Mouse (Mus musculus) stomach, embryonic 14.5 days (tissue): ENCODE measurements around the gene Casp8. TPM values are rescaled to one million over a fixed set of nuclear protein-coding genes. Genes with fewer than 3 reads are reported as not detected.

Experiments
- ATAC-seq: fragments of 200-750 bp; cut with Nextera tagmentation; 2 replicates; pipeline ENCODE4 v1.8.0; 2017; ENCODE audit warnings: low read depth, moderate TSS enrichment; ENCODE audit not compliant: insufficient number of reproducible peaks, insufficient read depth, low FRiP score
- H3K27ac ChIP-seq: fragments of 300-500 bp; sonication (generic); 2 replicates; pipeline ENCODE4 v1.5.1; 2014; ENCODE audit warnings: mild to moderate bottlenecking, low read length, moderate library complexity, mixed read lengths
- H3K27me3 ChIP-seq: fragments of 300-500 bp; sonication (generic); 2 replicates; pipeline ENCODE4 v1.6.1; 2014; ENCODE audit warnings: low read length, control low read depth, mixed read lengths; ENCODE audit not compliant: control insufficient read depth, insufficient read depth
- H3K36me3 ChIP-seq: fragments of 300-500 bp; sonication (generic); 2 replicates; pipeline ENCODE4 v1.6.1; 2014; ENCODE audit warnings: mild to moderate bottlenecking, control low read depth, low read length, moderate library complexity, mixed read lengths; ENCODE audit not compliant: control insufficient read depth, insufficient read depth
- H3K4me1 ChIP-seq: fragments of 300-500 bp; sonication (generic); 2 replicates; pipeline ENCODE4 v1.6.1; 2014; ENCODE audit warnings: low read length, control low read depth, mixed read lengths; ENCODE audit not compliant: control insufficient read depth, insufficient read depth
- H3K4me2 ChIP-seq: fragments of 300-500 bp; sonication (generic); replicated peaks from 2 replicates; pipeline ENCODE4 v1.6.1; 2014; ENCODE audit warnings: low read depth, low read length, control low read depth
- H3K4me3 ChIP-seq: fragments of 300-500 bp; sonication (generic); 2 replicates; pipeline ENCODE4 v1.5.1; 2014; ENCODE audit warnings: low read depth, low read length, control low read depth
- H3K9ac ChIP-seq: fragments of 300-500 bp; sonication (generic); replicated peaks from 2 replicates; pipeline ENCODE4 v1.6.1; 2014; ENCODE audit warnings: low read depth, mild to moderate bottlenecking, control low read depth, low read length, moderate library complexity, mixed read lengths
- H3K9me3 ChIP-seq: fragments of 300-500 bp; sonication (generic); 2 replicates; pipeline ENCODE4 v1.6.1; 2016; ENCODE audit warnings: low read depth, low read length, control low read depth; ENCODE audit not compliant: control insufficient read depth
- WGBS: fragments of 180-500 bp; shearing (Covaris S2); extraction: QIAGEN DNeasy Blood & Tissue Kit; methylation state at CpG from one replicate; pipeline ENCODE4 v1.1.7; 2014; 5-methylcytosine and 5-hydroxymethylcytosine counted together
- polyA plus RNA-seq: library from polyadenylated mRNA; unstranded; fragments of >200 nt; fragmentation: Nextera tagmentation; extraction: Ambion mirVana; gene quantifications from 2 replicates; pipeline ENCODE4 v1.2.1, GENCODE M21; 2014

The Casp8 gene
- polyA plus RNA-seq, 1 experiment from 2014 or later, result 40.3 TPM

DNA sequence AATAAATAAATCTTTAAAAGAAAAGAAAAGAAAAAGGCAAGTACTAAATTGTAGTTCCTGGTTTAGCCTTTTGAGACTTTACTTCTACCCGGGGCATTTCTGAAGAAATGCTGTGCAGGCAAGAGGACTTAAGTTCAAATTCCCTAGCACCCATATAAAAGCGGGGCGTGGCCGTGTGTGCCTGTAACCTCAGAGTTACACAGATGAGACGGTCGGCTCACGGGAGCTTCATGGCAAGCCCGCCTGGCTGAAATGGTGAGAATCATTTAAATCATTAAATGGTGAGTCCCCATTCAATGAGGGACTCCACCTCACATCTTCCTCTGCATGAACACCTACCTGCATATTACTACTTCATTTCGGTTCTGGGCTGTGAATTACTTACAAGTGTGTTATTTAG lies 25.5 kb upstream of the Casp8 start:
- no peak overlapping the region for H3K4me2 ChIP-seq
- ATAC-seq, result no peak
- WGBS, result 53% methylated on average over 9 of the region's 9 CpGs

DNA sequence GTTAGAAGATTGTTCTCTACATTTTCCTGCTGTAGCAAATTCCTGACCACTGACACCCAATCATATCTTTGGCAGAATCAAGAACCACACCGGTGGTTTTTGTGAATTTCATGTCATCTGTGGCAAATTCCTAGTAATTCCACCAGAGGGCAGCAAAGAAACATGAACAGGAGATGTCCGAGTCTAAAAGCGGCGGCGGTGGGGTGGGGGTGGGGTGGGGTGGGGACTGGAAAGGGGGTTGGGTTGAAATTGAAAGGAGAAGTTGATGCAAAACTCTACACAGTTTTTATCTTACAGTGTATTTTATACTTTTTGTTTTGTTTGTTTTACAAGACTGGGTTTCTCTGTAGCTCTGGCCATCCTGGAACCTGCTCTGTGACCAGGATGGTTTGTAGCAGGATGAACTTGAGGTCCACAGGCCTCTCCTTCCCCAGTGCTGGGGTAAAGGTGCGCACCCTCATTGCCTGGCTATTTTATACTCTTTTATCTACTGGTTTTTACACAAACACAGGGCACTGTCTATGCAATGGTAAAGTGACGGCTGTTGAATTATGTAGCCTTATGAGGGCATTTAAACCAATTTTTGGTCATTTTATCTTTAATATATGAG lies 25.0 kb upstream of the Casp8 start:
- H3K4me3 ChIP-seq, result no peak overlapping the region
- H3K4me1 ChIP-seq, result no peaks in the 10 kb centered on the region
- no peak overlapping the region for H3K9ac ChIP-seq
- no peaks in the 10 kb centered on the region for H3K9me3 ChIP-seq
- H3K27me3 ChIP-seq, result no peaks in the 10 kb centered on the region
- WGBS, result 24% methylated on average over 7 of the region's 7 CpGs
- no peak overlapping the region for H3K27ac ChIP-seq
- H3K36me3 ChIP-seq, result no peaks in the 10 kb centered on the region
- ATAC-seq, result no peak
- no peak overlapping the region for H3K4me2 ChIP-seq

More for the DNA sequence above, 25.5 kb upstream of the Casp8 start:
- Histone ChIP-seq H3K36me3 (no peaks in the 10 kb centered on the region), H3K4me1 (no peaks in the 10 kb centered on the region), H3K4me3 (no peak overlapping the region), H3K27me3 (no peaks in the 10 kb centered on the region), H3K9me3 (no peaks in the 10 kb centered on the region), H3K9ac (no peak overlapping the region), H3K27ac (no peak overlapping the region)

- ATAC-seq, result no peak
- WGBS, result 61% methylated on average over 3 of the region's 3 CpGs
- no peaks in the 10 kb centered on the region for H3K27me3 ChIP-seq
- H3K36me3 ChIP-seq, result no peaks in the 10 kb centered on the region
- H3K4me3 ChIP-seq, result no peak overlapping the region
- no peak overlapping the region for H3K27ac ChIP-seq
- no peak overlapping the region for H3K4me2 ChIP-seq
- no peaks in the 10 kb centered on the region for H3K4me1 ChIP-seq
- no peak overlapping the region for H3K9ac ChIP-seq
- no peaks in the 10 kb centered on the region for H3K9me3 ChIP-seq
Observed at GRCm38 (mm10) chr1:58772084-58772483, 23.1 kb upstream of the Casp8 start.

- H3K9me3 ChIP-seq, result no peaks in the 10 kb centered on the region
- no peak overlapping the region for H3K9ac ChIP-seq
- H3K27ac ChIP-seq, result no peak overlapping the region
- H3K4me3 ChIP-seq, result no peak overlapping the region
- no peak overlapping the region for H3K4me2 ChIP-seq
- H3K4me1 ChIP-seq, result no peaks in the 10 kb centered on the region
- no peaks in the 10 kb centered on the region for H3K27me3 ChIP-seq
- H3K36me3 ChIP-seq, result no peaks in the 10 kb centered on the region
- ATAC-seq, result no peak
Observed at GRCm38 (mm10) chr1:58773280-58773679, 21.9 kb upstream of the Casp8 start.

DNA sequence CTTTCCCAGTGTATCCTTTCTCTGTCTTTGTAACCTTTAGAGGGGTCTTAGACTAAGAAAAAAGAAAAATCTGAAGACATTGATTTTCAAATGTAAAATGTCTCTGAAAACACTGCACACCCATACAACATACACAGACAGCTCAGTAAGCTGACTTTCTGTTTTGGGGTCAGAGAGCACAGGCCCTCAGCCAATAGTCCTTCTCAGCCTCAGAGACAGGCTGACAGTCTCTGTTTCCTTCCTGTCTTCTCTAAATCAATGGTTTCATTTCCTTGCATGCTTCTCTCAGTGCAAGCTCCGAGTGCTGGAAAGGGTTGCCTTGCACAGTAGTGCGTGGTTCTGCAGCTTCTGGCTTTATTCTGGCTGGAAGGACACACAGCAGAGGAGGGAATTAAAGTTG lies 21.3 kb upstream of the Casp8 start:
- H3K27ac ChIP-seq, result no peak overlapping the region
- no peaks in the 10 kb centered on the region for H3K4me1 ChIP-seq
- WGBS, result 69% methylated on average over 2 of the region's 2 CpGs
- no peak overlapping the region for H3K9ac ChIP-seq
- ATAC-seq, result no peak
- H3K9me3 ChIP-seq, result no peaks in the 10 kb centered on the region
- H3K4me3 ChIP-seq, result no peak overlapping the region
- H3K36me3 ChIP-seq, result no peaks in the 10 kb centered on the region
- H3K27me3 ChIP-seq, result no peaks in the 10 kb centered on the region
- no peak overlapping the region for H3K4me2 ChIP-seq

GRCm38 (mm10) chr1:58775361-58775760 lies 19.8 kb upstream of the Casp8 start:
- H3K4me2 ChIP-seq, result no peak overlapping the region
- no peak for ATAC-seq
- no peaks in the 10 kb centered on the region for H3K9me3 ChIP-seq
- no peaks in the 10 kb centered on the region for H3K36me3 ChIP-seq
- H3K4me3 ChIP-seq, result no peak overlapping the region
- WGBS, result 91% methylated on average over 5 of the region's 5 CpGs
- no peaks in the 10 kb centered on the region for H3K4me1 ChIP-seq
- H3K9ac ChIP-seq, result no peak overlapping the region
- no peak overlapping the region for H3K27ac ChIP-seq
- no peaks in the 10 kb centered on the region for H3K27me3 ChIP-seq

DNA sequence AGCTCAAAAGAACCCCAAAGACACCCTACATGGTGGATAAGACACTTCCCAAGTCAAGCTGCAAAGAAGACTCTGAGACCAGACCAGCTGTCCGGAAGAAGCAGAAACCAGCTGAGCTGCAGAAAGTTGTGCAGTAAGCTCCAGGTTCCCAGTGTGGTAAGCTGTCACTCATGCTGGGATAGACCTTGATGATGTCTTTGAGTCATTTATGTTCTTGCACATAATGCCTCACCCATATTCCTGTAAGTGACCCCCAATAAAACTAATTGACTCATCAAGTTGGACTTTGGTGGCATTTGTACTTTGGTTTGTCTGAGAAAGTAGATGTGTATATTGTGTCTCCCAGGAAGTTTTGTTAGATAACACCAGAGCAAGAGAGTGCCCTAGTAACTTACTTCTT lies 17.6 kb upstream of the Casp8 start:
- Histone ChIP-seq H3K36me3 (no peaks in the 10 kb centered on the region), H3K27ac (no peak overlapping the region), H3K27me3 (no peaks in the 10 kb centered on the region), H3K4me1 (no peaks in the 10 kb centered on the region), H3K4me3 (no peak overlapping the region), H3K4me2 (no peak overlapping the region), H3K9ac (no peak overlapping the region), H3K9me3 (no peaks in the 10 kb centered on the region)
- 97% methylated on average over 1 of the region's 1 CpGs for WGBS
- no peak for ATAC-seq

GRCm38 (mm10) chr1:58778226-58778625 lies 16.9 kb upstream of the Casp8 start:
- WGBS, result 23% methylated on average over 1 of the region's 1 CpGs
- Histone ChIP-seq H3K27me3 (no peaks in the 10 kb centered on the region), H3K36me3 (no peaks in the 10 kb centered on the region), H3K4me3 (no peak overlapping the region), H3K4me1 (no peaks in the 10 kb centered on the region), H3K9me3 (no peaks in the 10 kb centered on the region), H3K4me2 (no peak overlapping the region), H3K9ac (no peak overlapping the region), H3K27ac (no peak overlapping the region)
- ATAC-seq, result no peak

DNA sequence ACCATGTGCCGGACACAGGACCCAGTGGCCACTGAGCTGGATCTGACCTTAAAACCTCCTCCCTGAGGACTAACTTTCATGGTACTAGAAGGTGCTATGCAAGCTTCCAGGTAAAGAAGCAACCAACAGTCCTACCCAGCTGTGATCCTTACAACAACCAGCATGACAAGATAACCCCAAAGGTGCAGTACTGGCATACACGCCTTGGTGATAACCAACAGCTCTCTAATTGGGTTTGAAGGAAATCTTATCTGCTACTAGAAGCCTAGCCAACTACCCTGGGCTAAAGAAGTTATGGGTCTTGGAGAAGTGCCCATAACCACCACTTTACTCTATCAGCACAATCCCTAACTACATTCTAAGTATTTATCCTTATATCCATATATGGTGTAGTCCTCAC lies 8.9 kb upstream of the Casp8 start:
- no peaks in the 10 kb centered on the region for H3K9me3 ChIP-seq
- H3K4me1 ChIP-seq, result no peaks in the 10 kb centered on the region
- H3K27me3 ChIP-seq, result no peaks in the 10 kb centered on the region
- no peaks in the 10 kb centered on the region for H3K36me3 ChIP-seq
- H3K4me3 ChIP-seq, result no peak overlapping the region
- H3K27ac ChIP-seq, result no peak overlapping the region
- ATAC-seq, result no peak
- no peak overlapping the region for H3K9ac ChIP-seq
- WGBS, result 92% methylated on average over 2 of the region's 2 CpGs
- H3K4me2 ChIP-seq, result no peak overlapping the region
